Mouse (Mus musculus) lung, postnatal 25 days (tissue): ENCODE data around the gene Mid1.

Experiments
- DNase-seq: peaks from one replicate; pipeline ENCODE4 v3.0.0; 2022; ENCODE audit warnings: low spot score

Gene Mid1

GRCm38 (mm10) chrX:169685131-169685530, at the start of gene Mid1:
Gene Mid1, plus strand, starts transcription at chrX:169685199.
- no peak for DNase-seq

GRCm38 (mm10) chrX:169673056-169673455, 11.9 kb upstream of the Mid1 start:
- no peak for DNase-seq

GRCm38 (mm10) chrX:169676313-169676712, 8.7 kb upstream of the Mid1 start:
- no peak for DNase-seq

GRCm38 (mm10) chrX:169685731-169686130, 732 bp downstream of the Mid1 start:
- no peak for DNase-seq

GRCm38 (mm10) chrX:169691217-169691616, 6.2 kb downstream of the Mid1 start:
- no peak for DNase-seq

- no peak for DNase-seq
Measured at GRCm38 (mm10) chrX:169691675-169692074, 6.7 kb downstream of the Mid1 start.

- no peak for DNase-seq
Measured at GRCm38 (mm10) chrX:169692225-169692909, 7.4 kb downstream of the Mid1 start.

GRCm38 (mm10) chrX:169704016-169704602, 19.1 kb downstream of the Mid1 start:
- no peak for DNase-seq

GRCm38 (mm10) chrX:169723511-169723910, 38.5 kb downstream of the Mid1 start:
- no peak for DNase-seq

- DNase-seq: no peak
Measured at GRCm38 (mm10) chrX:169735387-169735969, 50.5 kb downstream of the Mid1 start.

GRCm38 (mm10) chrX:169758001-169758400, 73.0 kb downstream of the Mid1 start:
- DNase-seq: no peak

- DNase-seq: no peak
Measured at GRCm38 (mm10) chrX:169779535-169779934, 94.5 kb downstream of the Mid1 start, which contains the start of gene 4933400A11Rik. Gene 4933400A11Rik, minus strand, starts transcription at chrX:169779635.

GRCm38 (mm10) chrX:169789702-169790101, 104.7 kb downstream of the Mid1 start:
- DNase-seq: no peak

- DNase-seq: no peak
Measured at GRCm38 (mm10) chrX:169792879-169793278, 107.9 kb downstream of the Mid1 start.

GRCm38 (mm10) chrX:169794421-169794820, 109.4 kb downstream of the Mid1 start:
- no peak for DNase-seq

- peak; percentile 6 for DNase-seq
Measured at GRCm38 (mm10) chrX:169794831-169795311, 109.9 kb downstream of the Mid1 start.

- DNase-seq: no peak
Measured at GRCm38 (mm10) chrX:169797148-169797547, 112.1 kb downstream of the Mid1 start.

- peak; percentile 43 for DNase-seq
Measured at GRCm38 (mm10) chrX:169798987-169799680, 114.1 kb downstream of the Mid1 start.

- no peak for DNase-seq
Measured at GRCm38 (mm10) chrX:169800238-169800637, 115.2 kb downstream of the Mid1 start.

GRCm38 (mm10) chrX:169805791-169806190, 120.8 kb downstream of the Mid1 start:
- no peak for DNase-seq

- no peak for DNase-seq
Measured at GRCm38 (mm10) chrX:169807744-169808143, 122.7 kb downstream of the Mid1 start.

- no peak for DNase-seq
Measured at GRCm38 (mm10) chrX:169811318-169811717, 126.3 kb downstream of the Mid1 start.

- no peak for DNase-seq
Measured at GRCm38 (mm10) chrX:169811783-169812182, 126.8 kb downstream of the Mid1 start.
